Mouse (Mus musculus) pancreas, adult 10 weeks (tissue): ENCODE measurements around the gene Ptger3. TPM values are rescaled to one million over a fixed set of nuclear protein-coding genes. Genes with fewer than 3 reads are reported as not detected.

Experiments
- polyA plus RNA-seq: library from polyadenylated mRNA; stranded (reverse); fragments of 350-450 nt; fragmentation: Illumina TruSeq; extraction: RNeasy Lipid Tissue Mini Kit (QIAGEN cat#74804); gene quantifications from one replicate; pipeline ENCODE4 v1.2.3, GENCODE M21; 2015; ENCODE audit warnings: low read depth, low replicate concordance; ENCODE audit not compliant: insufficient read depth

Gene Ptger3
- 8.8 TPM for polyA plus RNA-seq

GRCm38 (mm10) chr3:157566725-157567565 lies at the start of gene Ptger3:
Ptger3 (plus strand) TSS chr3:157566892.

GRCm38 (mm10) chr3:157533964-157534785 lies 32.5 kb upstream of the Ptger3 start, which contains the start of gene Zranb2:
Zranb2 (plus strand) TSS chr3:157534160.

Other genes with a start within 250 kb of the Ptger3 start
- gene Zranb2, start 32.7 kb upstream of the Ptger3 start, polyA plus RNA-seq, result 14.6 TPM